ENCODE assay signal across 21 mouse cellular contexts in the genomic region with DNA sequence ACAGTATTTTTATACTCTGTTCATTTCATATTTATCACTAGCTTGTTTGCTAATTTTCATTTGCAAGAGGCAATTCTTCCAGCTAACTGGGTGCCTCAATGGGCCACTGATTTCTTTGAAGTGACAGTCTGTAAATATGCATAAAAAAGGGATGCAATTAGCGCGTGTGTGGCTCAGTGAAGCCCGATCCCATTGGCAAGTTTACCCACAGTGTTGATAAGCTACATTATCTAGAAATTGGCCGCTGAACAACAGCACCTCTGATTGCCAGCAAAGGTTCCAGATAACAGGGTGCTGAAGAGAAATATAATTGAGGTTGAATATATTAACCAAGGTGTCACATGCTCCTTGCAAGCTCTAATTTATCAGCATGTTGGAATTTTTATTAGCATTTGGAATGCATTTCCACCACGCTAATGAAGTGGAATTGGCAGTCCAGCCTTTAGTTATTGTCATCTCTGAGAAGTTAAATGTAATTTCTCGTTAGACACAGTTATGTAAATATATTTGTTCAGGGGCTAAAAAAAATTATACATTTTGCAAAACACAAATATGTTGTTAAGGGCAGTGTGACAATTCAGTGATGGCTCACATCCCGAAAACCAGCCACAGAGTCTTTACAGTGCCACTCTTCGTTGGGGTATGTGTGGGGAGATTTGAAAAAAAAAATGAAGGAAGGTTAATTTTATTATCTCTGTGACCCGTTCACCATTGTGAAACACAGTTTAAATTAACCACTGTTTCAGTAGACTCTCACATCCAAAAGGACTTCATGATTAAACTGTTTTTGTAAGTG.
A peak's percentile ranks its signal among the peaks of the same experiment; 100 is the strongest.
DNase-seq lines count a peak whose midpoint lies in the region; ATAC-seq lines count a peak whose summit lies in the region.
"Had no signal": no experiment of that assay in that cellular context is flagged by ENCODE, and none has a peak within 500 bp of the region (broad histone marks: within the 10 kb centered on the region; RNA-seq: fewer than 3 reads in every experiment).

No protein-coding gene starts in this region.

- no peak for DNase-seq in midbrain, embryonic 10.5 days (ENCODE audit: low spot score)
- peak; percentile 60 for DNase-seq in forebrain, embryonic 11.5 days (ENCODE audit: low spot score)
- no peak for DNase-seq in adrenal gland, adult 2 months
- DNase-seq in spleen, postnatal 36 days (ENCODE audit: low spot score in 2 of 2): no peak
- no peak for DNase-seq in cerebellum, postnatal 4 days (ENCODE audit: low spot score in 2 of 2)
- DNase-seq: adrenal gland, postnatal 14 days; cerebellum, adult 18-20 months; cerebellum, postnatal 36 days; heart, adult 11 months; kidney, adult 11 months; kidney, postnatal 10 days; lung, adult 18-20 months; lung, postnatal 14 days; right cerebral cortex, postnatal 25 days had no signal

- H3K27ac ChIP-seq in midbrain, embryonic 12.5 days (replicated peaks): no peak overlapping the region
- no peak overlapping the region for H3K27ac ChIP-seq in midbrain, embryonic 10.5 days (replicated peaks)
- H3K27ac ChIP-seq in forebrain, embryonic 11.5 days (ENCODE audit: low read depth, low read length): peak overlapping the region; percentile 60; the same call in 1 of the 2 replicates
- H3K27ac ChIP-seq in forebrain, embryonic 16.5 days (ENCODE audit: low read length): no peak overlapping the region
- no peak overlapping the region for H3K27ac ChIP-seq in midbrain, embryonic 16.5 days (ENCODE audit: low read length)
- H3K27ac ChIP-seq: embryonic facial prominence, embryonic 10.5 days; heart, embryonic 15.5 days; neural tube, embryonic 15.5 days had no signal

- peaks cover 25% of the 10 kb centered on the region for H3K4me1 ChIP-seq in midbrain, embryonic 12.5 days
- peaks cover 30% of the 10 kb centered on the region for H3K4me1 ChIP-seq in midbrain, embryonic 10.5 days
- peaks cover 9% of the 10 kb centered on the region for H3K4me1 ChIP-seq in forebrain, embryonic 11.5 days (replicated peaks; ENCODE audit: control insufficient read depth, insufficient read depth, low read length)
- H3K4me1 ChIP-seq in forebrain, embryonic 16.5 days (replicated peaks; ENCODE audit: control insufficient read depth, insufficient read depth, low read length): peaks cover 26% of the 10 kb centered on the region
- peaks cover 12% of the 10 kb centered on the region for H3K4me1 ChIP-seq in midbrain, embryonic 16.5 days (ENCODE audit: control insufficient read depth, insufficient read depth, low read length)

- H3K36me3 ChIP-seq in midbrain, embryonic 12.5 days: no peaks in the 10 kb centered on the region
- no peaks in the 10 kb centered on the region for H3K36me3 ChIP-seq in midbrain, embryonic 10.5 days
- no peaks in the 10 kb centered on the region for H3K36me3 ChIP-seq in forebrain, embryonic 11.5 days (ENCODE audit: control insufficient read depth, insufficient read depth, low read length)
- H3K36me3 ChIP-seq in forebrain, embryonic 16.5 days (ENCODE audit: control insufficient read depth, insufficient read depth): no peaks in the 10 kb centered on the region
- no peaks in the 10 kb centered on the region for H3K36me3 ChIP-seq in midbrain, embryonic 16.5 days (ENCODE audit: control insufficient read depth, insufficient read depth, low read length)
- H3K36me3 ChIP-seq: embryonic facial prominence, embryonic 10.5 days; heart, embryonic 15.5 days; neural tube, embryonic 15.5 days had no signal

- H3K27me3 ChIP-seq in midbrain, embryonic 12.5 days: no peaks in the 10 kb centered on the region
- no peaks in the 10 kb centered on the region for H3K27me3 ChIP-seq in midbrain, embryonic 10.5 days (ENCODE audit: low read depth, poor library complexity, severe bottlenecking)
- H3K27me3 ChIP-seq in forebrain, embryonic 11.5 days (ENCODE audit: control insufficient read depth, insufficient read depth, low read length): no peaks in the 10 kb centered on the region
- H3K27me3 ChIP-seq in forebrain, embryonic 16.5 days (replicated peaks; ENCODE audit: control insufficient read depth, insufficient read depth, low read length): no peaks in the 10 kb centered on the region
- H3K27me3 ChIP-seq in midbrain, embryonic 16.5 days (ENCODE audit: control insufficient read depth, insufficient read depth, low read depth, low read length): no peaks in the 10 kb centered on the region
- H3K27me3 ChIP-seq: heart, embryonic 15.5 days; neural tube, embryonic 15.5 days had no signal

- H3K4me3 ChIP-seq in midbrain, embryonic 12.5 days: no peak overlapping the region
- no peak overlapping the region for H3K4me3 ChIP-seq in midbrain, embryonic 10.5 days
- no peak overlapping the region for H3K4me3 ChIP-seq in forebrain, embryonic 11.5 days (ENCODE audit: low read depth, low read length)
- H3K4me3 ChIP-seq in forebrain, embryonic 16.5 days (replicated peaks; ENCODE audit: low read length): no peak overlapping the region
- H3K4me3 ChIP-seq in midbrain, embryonic 16.5 days (ENCODE audit: low read depth, low read length): no peak overlapping the region
- H3K4me3 ChIP-seq: embryonic facial prominence, embryonic 10.5 days; heart, embryonic 15.5 days; neural tube, embryonic 15.5 days had no signal

- H3K9ac ChIP-seq in midbrain, embryonic 12.5 days (replicated peaks): no peak overlapping the region
- H3K9ac ChIP-seq in forebrain, embryonic 11.5 days (ENCODE audit: low read length): no peak overlapping the region
- H3K9ac ChIP-seq in forebrain, embryonic 16.5 days (replicated peaks; ENCODE audit: low read depth, low read length): no peak overlapping the region
- no peak overlapping the region for H3K9ac ChIP-seq in midbrain, embryonic 16.5 days (ENCODE audit: low read depth, low read length)
- H3K9ac ChIP-seq: heart, embryonic 15.5 days; neural tube, embryonic 15.5 days had no signal

- H3K4me2 ChIP-seq in midbrain, embryonic 12.5 days (replicated peaks): no peak overlapping the region
- no peak overlapping the region for H3K4me2 ChIP-seq in forebrain, embryonic 11.5 days (ENCODE audit: low read depth, low read length, severe bottlenecking)
- H3K4me2 ChIP-seq in forebrain, embryonic 16.5 days (ENCODE audit: low read length): peak overlapping the region; percentile 28; the same call in 1 of the 2 replicates
- H3K4me2 ChIP-seq in midbrain, embryonic 16.5 days (ENCODE audit: low read length): no peak overlapping the region
- H3K4me2 ChIP-seq: heart, embryonic 15.5 days; liver, embryonic 11.5 days; neural tube, embryonic 15.5 days had no signal

- ATAC-seq in midbrain, embryonic 12.5 days (ENCODE audit: low FRiP score, low read depth): peak; percentile 68; the same call in 1 of the 2 replicates
- ATAC-seq in forebrain, embryonic 11.5 days (replicated peaks; ENCODE audit: low FRiP score): peak; percentile 87
- peak; percentile 94 for ATAC-seq in forebrain, embryonic 16.5 days
- peak; percentile 42; the same call in 1 of the 2 replicates for ATAC-seq in midbrain, embryonic 16.5 days

- WGBS in midbrain, embryonic 12.5 days: 59% methylated on average over 9 of the region's 9 CpGs
- 80% methylated on average over 9 of the region's 9 CpGs for WGBS in midbrain, embryonic 10.5 days
- WGBS in forebrain, embryonic 11.5 days: 34% methylated on average over 9 of the region's 9 CpGs
- WGBS in forebrain, embryonic 16.5 days: 7% methylated on average over 9 of the region's 9 CpGs
- WGBS in midbrain, embryonic 16.5 days: 38% methylated on average over 9 of the region's 9 CpGs

- no peaks in the 10 kb centered on the region for H3K9me3 ChIP-seq in midbrain, embryonic 12.5 days
- H3K9me3 ChIP-seq in midbrain, embryonic 10.5 days (replicated peaks): no peaks in the 10 kb centered on the region
- no peaks in the 10 kb centered on the region for H3K9me3 ChIP-seq in forebrain, embryonic 11.5 days (ENCODE audit: control insufficient read depth, low read length)
- H3K9me3 ChIP-seq in forebrain, embryonic 16.5 days (ENCODE audit: control insufficient read depth, low read length): no peaks in the 10 kb centered on the region
- H3K9me3 ChIP-seq in midbrain, embryonic 16.5 days (replicated peaks; ENCODE audit: control insufficient read depth, low read length, poor library complexity, severe bottlenecking): no peaks in the 10 kb centered on the region
- H3K9me3 ChIP-seq: embryonic facial prominence, embryonic 10.5 days; heart, embryonic 15.5 days; neural tube, embryonic 15.5 days had no signal

Comparison
In these comparisons a context has a peak if more than half of its experiments do, and no peak if none do; other contexts are left out.
1. ATAC-seq: peak in every context shown above with its lines; median percentile 94 in forebrain, embryonic 16.5 days; 87 in forebrain, embryonic 11.5 days; 68 in midbrain, embryonic 12.5 days; 42 in midbrain, embryonic 16.5 days.